Mouse (Mus musculus) embryonic fibroblast, embryonic 13.5 days (primary cell): ENCODE data around the gene Robo2. TPM values are rescaled to one million over a fixed set of nuclear protein-coding genes. Genes with fewer than 3 reads are reported as not detected.

Source experiments
- H3K27ac ChIP-seq: 2 replicates; pipeline ENCODE4 v1.5.1; 2012; ENCODE audit warnings: low read length, control low read depth, inconsistent platforms; ENCODE audit not compliant: insufficient read depth
- H3K4me1 ChIP-seq: 2 replicates; pipeline ENCODE4 v1.6.1; 2011; ENCODE audit warnings: low read length; ENCODE audit not compliant: control insufficient read depth, insufficient read depth
- H3K4me3 ChIP-seq: 2 replicates; pipeline ENCODE4 v1.5.1; 2011; ENCODE audit warnings: mild to moderate bottlenecking, control low read depth, low read length; ENCODE audit not compliant: insufficient read depth
- CTCF ChIP-seq: IDR thresholded peaks from 2 replicates; pipeline ENCODE4 v1.5.1; 2011; ENCODE audit warnings: mild to moderate bottlenecking, control low read depth, low read length, moderate library complexity, borderline replicate concordance; ENCODE audit not compliant: insufficient read depth
- POLR2A ChIP-seq: IDR thresholded peaks from 2 replicates; pipeline ENCODE4 v1.6.1; 2011; ENCODE audit warnings: low read depth, mild to moderate bottlenecking, control low read depth, low read length, moderate library complexity
- polyA plus RNA-seq: library from polyadenylated mRNA; stranded (reverse); fragments of >200 nt; gene quantifications from 2 replicates; pipeline ENCODE4 v1.2.4, GENCODE M21; 2011; ENCODE audit warnings: low read depth; ENCODE audit not compliant: missing spikeins, insufficient read length

Robo2 gene
- polyA plus RNA-seq, 1 experiment, result 24.1 TPM

DNA sequence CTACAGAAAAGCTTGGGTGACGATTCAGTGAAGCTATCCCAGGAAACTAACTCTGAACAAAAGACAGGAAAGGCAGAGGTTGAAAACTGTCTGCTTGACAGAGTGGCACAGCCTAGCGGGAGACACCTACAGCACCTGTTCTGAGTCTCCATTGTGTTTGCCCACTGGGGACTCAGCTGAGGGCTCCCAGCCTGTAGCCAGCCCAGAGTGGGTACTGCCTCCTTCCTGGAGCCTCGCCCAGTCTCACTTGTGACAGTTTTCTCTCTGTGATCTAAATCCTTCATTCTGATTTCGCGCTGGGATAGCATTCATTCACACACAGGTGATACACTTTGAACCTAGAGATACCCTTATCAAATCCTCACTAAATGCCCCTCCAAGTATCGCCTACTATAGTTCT lies 1.5 kb downstream of the Robo2 start:
- Histone ChIP-seq H3K4me1 (no peaks in the 10 kb centered on the region), H3K27ac (no peak overlapping the region), H3K4me3 (peak overlapping the region; percentile 32)
- TF ChIP-seq POLR2A (no peak), CTCF (no peak)

DNA sequence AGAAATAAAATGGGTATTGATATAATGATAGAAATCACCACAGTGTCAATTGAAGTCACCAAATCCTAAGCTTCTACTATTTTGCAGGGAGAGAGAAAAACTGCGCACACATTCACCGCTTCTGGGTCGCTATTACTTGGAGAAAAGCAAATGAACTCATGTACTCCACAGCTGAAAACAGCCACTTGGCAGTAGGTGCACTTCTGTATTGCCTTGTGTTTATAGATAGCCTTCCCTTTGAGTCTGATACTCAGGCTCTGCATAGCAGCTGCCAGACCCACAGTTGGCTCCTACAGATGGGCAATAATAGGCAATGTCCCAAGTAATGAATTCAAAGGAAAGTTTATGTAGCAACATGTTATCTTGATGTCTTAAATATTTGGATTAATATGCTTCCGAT lies 2.1 kb downstream of the Robo2 start:
- Histone ChIP-seq H3K27ac (no peak overlapping the region), H3K4me3 (no peak overlapping the region; the same call in 1 of the 2 replicates), H3K4me1 (no peaks in the 10 kb centered on the region)
- TF ChIP-seq POLR2A, result no peak

DNA sequence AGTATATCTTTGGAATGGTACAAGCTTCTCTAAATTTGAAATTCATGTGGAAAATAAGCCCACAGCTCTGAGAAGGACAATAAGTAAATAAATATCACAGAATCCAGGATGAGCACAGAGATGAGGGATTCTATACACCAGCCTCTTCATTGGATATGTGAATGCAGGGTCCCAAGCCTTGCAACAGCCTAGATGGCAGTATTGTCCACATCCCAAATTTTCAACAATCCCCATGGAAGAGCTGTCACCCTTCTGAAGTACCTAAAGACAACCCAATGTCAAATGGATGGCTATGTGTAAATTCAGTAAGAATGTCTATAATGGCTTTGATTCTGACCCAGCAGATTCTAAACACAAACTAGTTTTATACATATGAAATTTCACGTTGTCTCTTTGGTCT lies 3.1 kb downstream of the Robo2 start:
- Histone ChIP-seq H3K27ac (no peak overlapping the region), H3K4me3 (no peak overlapping the region)

DNA sequence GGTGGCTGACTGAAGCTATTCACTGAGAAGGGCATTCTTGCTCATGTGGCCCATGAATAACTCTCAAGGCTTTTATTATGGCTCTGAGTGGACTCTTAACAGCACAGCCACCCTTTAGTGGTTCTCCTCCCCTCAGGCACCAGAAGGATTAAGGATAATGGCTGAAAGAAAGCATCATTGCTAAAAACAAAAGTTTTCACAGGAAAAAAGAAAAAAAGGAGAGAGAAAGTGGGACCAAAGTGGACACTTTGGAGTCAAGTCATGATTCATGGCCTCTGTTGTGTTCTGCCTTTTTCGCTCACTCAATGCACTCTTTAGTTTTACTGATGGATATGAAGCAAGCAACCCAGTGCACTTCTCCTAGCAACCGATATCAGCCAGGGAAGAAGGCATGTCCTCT lies 14.3 kb downstream of the Robo2 start:
- TF ChIP-seq CTCF (no peak), POLR2A (no peak)
- no peaks in the 10 kb centered on the region for H3K4me1 ChIP-seq
- no peak overlapping the region for H3K27ac ChIP-seq
- no peak overlapping the region for H3K4me3 ChIP-seq

More for the DNA sequence above, 3.1 kb downstream of the Robo2 start:
- no peaks in the 10 kb centered on the region for H3K4me1 ChIP-seq
- TF ChIP-seq CTCF (no peak), POLR2A (no peak)

DNA sequence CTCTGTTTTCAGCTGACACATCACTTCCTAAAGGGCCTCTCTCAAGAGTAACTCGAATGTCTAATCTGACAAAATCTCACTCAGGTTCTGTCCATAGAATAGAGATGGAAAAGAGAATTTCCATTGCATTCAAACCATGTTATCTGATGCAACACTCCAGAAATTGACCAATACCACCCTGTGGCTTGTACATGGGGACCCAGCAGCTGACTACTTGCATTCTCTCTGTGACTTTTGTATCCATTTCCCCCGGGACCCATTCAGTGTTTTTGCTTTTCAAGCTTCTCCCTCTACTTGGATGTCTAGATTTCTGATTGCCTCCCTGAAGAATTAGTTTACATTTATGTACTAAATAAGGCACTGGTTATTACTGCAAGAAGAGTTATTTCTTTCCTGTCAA lies 15.9 kb downstream of the Robo2 start:
- TF ChIP-seq POLR2A (no peak), CTCF (no peak)
- H3K4me3 ChIP-seq, result no peak overlapping the region
- no peak overlapping the region for H3K27ac ChIP-seq
- no peaks in the 10 kb centered on the region for H3K4me1 ChIP-seq

DNA sequence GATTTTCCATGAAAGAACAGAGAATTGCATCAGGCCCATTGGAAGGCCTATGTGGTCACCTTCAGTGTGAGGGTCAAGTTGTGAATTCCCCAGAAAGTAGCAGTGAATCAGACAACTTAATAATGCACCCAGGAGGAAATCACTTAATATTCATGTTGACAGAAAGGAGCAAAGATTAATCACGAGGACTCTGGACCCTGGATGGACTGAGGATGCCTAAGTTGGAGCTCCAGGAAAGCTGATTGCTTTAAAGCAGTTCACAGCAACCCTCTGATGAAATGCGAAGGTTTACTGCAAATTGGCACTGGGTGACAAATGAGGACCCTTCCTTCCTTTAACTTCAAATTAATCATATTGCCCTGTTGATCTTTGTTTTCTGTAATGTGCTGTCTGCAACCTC lies 32.2 kb downstream of the Robo2 start:
- TF ChIP-seq POLR2A (no peak), CTCF (no peak)
- Histone ChIP-seq H3K4me3 (no peak overlapping the region), H3K4me1 (no peaks in the 10 kb centered on the region), H3K27ac (no peak overlapping the region)

DNA sequence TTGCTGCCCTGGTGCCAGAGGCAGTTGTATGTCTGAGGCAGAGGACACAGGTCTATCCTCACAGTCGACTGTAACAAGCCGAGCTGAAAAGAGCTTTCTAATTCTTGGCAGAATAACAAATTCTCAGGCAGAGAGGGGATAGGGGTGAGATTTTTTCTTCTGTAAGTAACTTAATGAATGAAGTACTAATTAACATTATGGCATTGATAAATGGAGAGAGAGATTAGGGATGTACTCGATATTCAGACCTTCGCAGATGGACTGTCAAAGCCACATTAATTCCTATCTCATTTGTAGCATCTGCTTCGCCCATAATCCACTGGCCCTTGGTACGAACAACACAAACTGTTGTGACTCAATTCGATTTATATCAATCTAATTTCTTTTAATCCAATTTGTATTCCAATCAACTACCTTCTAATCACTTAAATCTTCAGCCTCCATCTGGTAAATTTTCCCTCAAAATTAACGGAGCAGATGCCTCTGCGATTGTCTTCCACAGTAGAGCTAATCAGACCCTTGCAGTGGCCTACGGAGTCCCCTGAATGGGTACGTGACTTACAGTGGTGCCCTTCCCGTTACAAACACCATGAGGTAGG lies 36.2 kb downstream of the Robo2 start:
- Histone ChIP-seq H3K4me1 (no peaks in the 10 kb centered on the region), H3K4me3 (no peak overlapping the region), H3K27ac (no peak overlapping the region)
- no peak for TF ChIP-seq POLR2A
- TF ChIP-seq CTCF, result no peak

DNA sequence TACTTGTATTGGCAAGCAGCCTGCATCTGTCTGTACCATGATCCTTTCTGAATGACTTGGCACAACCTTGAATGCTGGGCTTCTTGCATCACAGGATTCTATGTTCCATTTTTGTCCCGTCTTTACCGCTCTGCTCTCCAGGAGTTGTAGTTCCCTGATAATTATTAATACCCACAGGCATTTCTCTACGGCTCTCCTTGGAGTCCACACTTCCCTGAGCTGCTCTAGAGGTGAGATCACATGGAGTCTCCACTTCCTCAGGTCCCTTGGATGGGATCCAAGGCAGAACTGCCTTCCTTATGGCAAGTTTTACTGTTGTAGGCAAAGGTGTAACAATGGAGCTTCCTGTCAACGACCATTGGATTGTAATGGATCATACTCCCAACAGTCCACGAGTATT lies 37.1 kb downstream of the Robo2 start:
- no peak for TF ChIP-seq POLR2A
- TF ChIP-seq CTCF, result no peak

DNA sequence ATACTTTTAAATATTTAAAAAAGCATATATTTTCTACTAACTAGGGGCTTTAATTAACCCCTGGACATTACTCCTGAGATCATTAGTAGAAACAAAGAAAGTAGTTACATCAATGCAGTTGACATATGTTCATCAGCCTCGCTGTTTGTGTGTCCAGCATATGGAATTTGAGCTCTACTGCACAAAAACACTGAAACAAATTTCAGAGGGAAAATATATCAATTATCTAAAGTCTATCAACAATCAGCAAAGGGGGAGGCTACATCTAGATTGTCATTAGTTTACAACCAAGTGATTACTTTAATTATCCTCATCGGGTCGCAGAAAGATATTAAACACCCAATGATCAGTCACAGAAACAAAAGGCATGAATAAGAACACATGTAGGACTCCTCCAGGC lies 38.2 kb downstream of the Robo2 start:
- H3K27ac ChIP-seq, result no peak overlapping the region
- no peaks in the 10 kb centered on the region for H3K4me1 ChIP-seq

More for the DNA sequence above, 37.1 kb downstream of the Robo2 start:
- Histone ChIP-seq H3K4me1 (no peaks in the 10 kb centered on the region), H3K27ac (no peak overlapping the region), H3K4me3 (no peak overlapping the region)

DNA sequence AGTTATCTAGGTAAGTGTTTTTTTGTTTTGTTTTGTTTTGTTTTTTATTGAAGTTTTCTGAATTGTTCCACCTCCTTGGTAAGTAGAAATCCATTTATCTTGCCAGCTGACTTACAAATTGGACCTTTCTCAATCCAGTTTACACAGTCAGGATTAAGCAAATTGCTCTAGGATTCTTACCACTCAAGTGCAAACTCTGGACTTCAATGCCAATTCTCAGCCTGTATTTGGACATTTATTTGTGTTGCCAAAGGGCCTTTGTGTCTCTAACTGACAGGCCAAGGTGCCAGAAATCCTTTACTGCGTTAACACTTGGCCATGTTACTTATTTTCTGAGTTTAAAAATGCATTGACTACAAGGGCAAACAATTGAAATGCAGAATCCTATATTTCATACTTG lies 38.7 kb downstream of the Robo2 start:
- TF ChIP-seq POLR2A (no peak), CTCF (no peak)
- Histone ChIP-seq H3K27ac (no peak overlapping the region), H3K4me3 (no peak overlapping the region), H3K4me1 (no peaks in the 10 kb centered on the region)

More for the DNA sequence above, 38.2 kb downstream of the Robo2 start:
- TF ChIP-seq CTCF, result no peak
- TF ChIP-seq POLR2A, result no peak
- H3K4me3 ChIP-seq, result no peak overlapping the region

DNA sequence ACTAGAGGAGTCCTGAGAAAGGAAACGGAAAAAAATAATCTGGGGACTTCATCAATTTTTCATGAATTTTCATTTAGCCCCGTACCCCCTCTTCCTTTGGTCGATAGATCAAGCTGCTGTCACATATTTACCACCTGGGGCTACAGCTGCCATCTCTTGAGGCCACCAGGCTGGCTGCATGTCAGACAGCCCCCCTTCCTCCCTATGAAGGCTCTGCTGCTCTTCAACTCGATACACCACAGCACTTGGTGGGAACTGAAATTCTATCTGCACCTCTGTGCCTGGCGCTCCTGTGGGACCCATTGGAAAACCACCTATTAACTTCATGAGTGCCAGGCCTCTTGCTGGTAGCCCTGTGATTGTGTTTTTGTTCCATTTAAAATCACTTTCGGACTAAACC lies 63.2 kb downstream of the Robo2 start:
- no peak overlapping the region for H3K27ac ChIP-seq

More for the DNA sequence above, 63.2 kb downstream of the Robo2 start:
- Histone ChIP-seq H3K4me3 (no peak overlapping the region), H3K4me1 (no peaks in the 10 kb centered on the region)
- TF ChIP-seq CTCF (no peak), POLR2A (no peak)
